Mouse (Mus musculus): ENCODE measurements at regions not wholly inside any gene's neighbourhood (a gene's known extent, or its start where the extent isn't known, plus 50 kb on each side); places are given as distances from the start of the nearest gene placed in this dataset.

GRCm38 (mm10) chr1:169347692-169348091 lies 183.6 kb downstream of the Nuf2 start:
- Histone ChIP-seq H3K36me3 (ENCODE audit: insufficient read depth, low read length) (no peaks in the 10 kb centered on the region), H3K9me3 (ENCODE audit: low read length) (no peaks in the 10 kb centered on the region), H3K4me3 (ENCODE audit: low read length) (no peak overlapping the region), H3K27ac (ENCODE audit: low read length) (peak overlapping the region; percentile 75), H3K27me3 (ENCODE audit: insufficient read depth, low read length) (no peaks in the 10 kb centered on the region), H3K4me1 (ENCODE audit: insufficient read depth, low read length) (peaks cover 4% of the 10 kb centered on the region; the same call in 1 of the 2 replicates), H3K9ac (replicated peaks; ENCODE audit: low read length) (no peak overlapping the region), H3K4me2 (replicated peaks; ENCODE audit: low read depth, low read length) (no peak overlapping the region)
- no peak; the same call in 1 of the 2 replicates for ATAC-seq (ENCODE audit: low FRiP score, low TSS enrichment)
- 40% methylated on average over 2 of the region's 2 CpGs for WGBS

- Histone ChIP-seq H3K27me3 (ENCODE audit: insufficient read depth, low read length) (no peaks in the 10 kb centered on the region), H3K4me1 (ENCODE audit: insufficient read depth, low read length) (peaks cover 4% of the 10 kb centered on the region; the same call in 1 of the 2 replicates), H3K4me3 (ENCODE audit: low read length) (no peak overlapping the region), H3K9me3 (ENCODE audit: low read length) (no peaks in the 10 kb centered on the region), H3K4me2 (replicated peaks; ENCODE audit: low read depth, low read length) (no peak overlapping the region), H3K36me3 (ENCODE audit: insufficient read depth, low read length) (no peaks in the 10 kb centered on the region), H3K27ac (ENCODE audit: low read length) (peak overlapping the region; percentile 75; the same call in 1 of the 2 replicates), H3K9ac (replicated peaks; ENCODE audit: low read length) (no peak overlapping the region)
- ATAC-seq (ENCODE audit: low FRiP score, low TSS enrichment): no peak; the same call in 1 of the 2 replicates
- 97% methylated on average over 1 of the region's 1 CpGs for WGBS
Measured at GRCm38 (mm10) chr1:169346876-169347275, 184.4 kb downstream of the Nuf2 start.

DNA sequence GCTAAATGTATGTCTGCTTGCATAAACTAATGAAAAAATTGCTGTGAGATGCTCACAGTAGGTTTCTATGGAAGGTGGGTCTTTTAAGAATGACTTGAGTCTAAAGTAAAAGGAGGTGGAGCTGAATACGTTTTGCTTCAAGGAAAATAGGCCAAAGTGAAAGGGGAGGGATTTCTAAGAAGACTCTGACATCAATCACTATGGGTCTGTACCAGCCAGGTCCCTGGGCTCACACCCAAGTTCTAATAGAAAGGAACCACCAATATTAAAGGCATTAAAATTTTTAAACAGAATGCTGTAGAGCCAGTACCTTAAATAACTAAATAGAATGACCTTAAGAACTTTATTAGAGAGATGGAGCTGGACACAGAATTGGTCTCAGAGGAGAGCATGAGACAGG lies 190.1 kb downstream of the Nuf2 start:
- Histone ChIP-seq H3K4me1 (ENCODE audit: insufficient read depth, low read length) (no peaks in the 10 kb centered on the region), H3K27me3 (ENCODE audit: insufficient read depth, low read length) (no peaks in the 10 kb centered on the region), H3K36me3 (ENCODE audit: insufficient read depth, low read length) (no peaks in the 10 kb centered on the region), H3K4me2 (replicated peaks; ENCODE audit: low read depth, low read length) (no peak overlapping the region), H3K4me3 (ENCODE audit: low read length) (no peak overlapping the region), H3K9me3 (ENCODE audit: low read length) (no peaks in the 10 kb centered on the region), H3K27ac (ENCODE audit: low read length) (no peak overlapping the region), H3K9ac (replicated peaks; ENCODE audit: low read length) (no peak overlapping the region)
- WGBS: 72% methylated on average over 1 of the region's 1 CpGs
- ATAC-seq (ENCODE audit: low FRiP score, low TSS enrichment): no peak

DNA sequence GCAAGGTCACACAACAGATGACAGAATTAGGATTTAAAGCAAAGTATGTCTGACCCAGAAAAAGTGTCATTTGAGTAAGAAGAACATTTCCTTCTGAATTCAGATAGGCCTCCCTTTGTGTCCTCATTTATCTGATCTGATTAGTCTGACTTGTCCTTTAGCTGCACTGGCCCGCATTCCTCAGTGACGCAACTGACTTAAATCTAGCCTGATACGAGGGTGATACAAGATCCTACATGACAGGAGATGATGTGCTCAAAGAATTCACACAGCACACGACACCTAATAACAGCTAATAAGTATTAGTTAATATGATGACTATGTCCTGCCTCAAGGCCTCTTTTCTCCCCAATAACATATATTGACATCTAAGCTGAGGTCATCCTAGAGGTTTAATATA lies 192.8 kb downstream of the Nuf2 start:
- no peaks in the 10 kb centered on the region for H3K4me1 ChIP-seq (ENCODE audit: insufficient read depth, low read length)
- no peaks in the 10 kb centered on the region for H3K36me3 ChIP-seq (ENCODE audit: insufficient read depth, low read length)
- no peak for ATAC-seq (ENCODE audit: low FRiP score, low TSS enrichment)
- H3K4me2 ChIP-seq (replicated peaks; ENCODE audit: low read depth, low read length): no peak overlapping the region
- no peaks in the 10 kb centered on the region for H3K9me3 ChIP-seq (ENCODE audit: low read length)
- 65% methylated on average over 4 of the region's 4 CpGs for WGBS
- no peak overlapping the region for H3K4me3 ChIP-seq (ENCODE audit: low read length)
- H3K27ac ChIP-seq (ENCODE audit: low read length): no peak overlapping the region
- no peak overlapping the region for H3K9ac ChIP-seq (replicated peaks; ENCODE audit: low read length)
- H3K27me3 ChIP-seq (ENCODE audit: insufficient read depth, low read length): no peaks in the 10 kb centered on the region

DNA sequence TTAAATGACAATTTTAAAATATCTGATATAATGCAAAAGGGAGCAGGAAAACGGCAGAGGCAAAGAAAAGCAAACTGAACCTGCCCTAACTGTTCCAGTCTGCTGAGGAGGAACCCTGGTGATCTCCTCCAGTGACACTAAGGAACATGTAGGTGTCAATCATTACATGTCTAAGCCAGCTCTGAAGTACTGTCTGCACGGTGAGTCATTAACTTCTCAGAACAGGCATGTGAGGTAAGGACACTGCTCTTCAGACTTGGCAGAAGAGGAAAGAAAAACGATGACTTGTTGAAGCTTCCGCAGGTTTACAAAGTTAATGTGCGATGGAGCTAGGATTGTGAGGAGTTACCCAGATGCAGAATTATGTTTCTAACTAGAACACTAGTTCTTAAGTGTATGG lies 199.1 kb downstream of the Nuf2 start:
- peak; percentile 86; the same call in 1 of the 2 replicates for ATAC-seq (ENCODE audit: low FRiP score, low TSS enrichment)
- Histone ChIP-seq H3K36me3 (ENCODE audit: insufficient read depth, low read length) (no peaks in the 10 kb centered on the region), H3K9me3 (ENCODE audit: low read length) (no peaks in the 10 kb centered on the region), H3K27me3 (ENCODE audit: insufficient read depth, low read length) (no peaks in the 10 kb centered on the region), H3K9ac (replicated peaks; ENCODE audit: low read length) (no peak overlapping the region), H3K4me2 (replicated peaks; ENCODE audit: low read depth, low read length) (no peak overlapping the region), H3K27ac (ENCODE audit: low read length) (no peak overlapping the region), H3K4me3 (ENCODE audit: low read length) (no peak overlapping the region), H3K4me1 (ENCODE audit: insufficient read depth, low read length) (no peaks in the 10 kb centered on the region)
- WGBS: 61% methylated on average over 5 of the region's 5 CpGs

- Histone ChIP-seq H3K27ac (ENCODE audit: low read length) (no peak overlapping the region), H3K36me3 (ENCODE audit: insufficient read depth, low read length) (no peaks in the 10 kb centered on the region), H3K9ac (replicated peaks; ENCODE audit: low read length) (no peak overlapping the region), H3K9me3 (ENCODE audit: low read length) (no peaks in the 10 kb centered on the region), H3K4me1 (ENCODE audit: insufficient read depth, low read length) (no peaks in the 10 kb centered on the region), H3K27me3 (ENCODE audit: insufficient read depth, low read length) (no peaks in the 10 kb centered on the region), H3K4me3 (ENCODE audit: low read length) (no peak overlapping the region), H3K4me2 (replicated peaks; ENCODE audit: low read depth, low read length) (no peak overlapping the region)
- no peak for ATAC-seq (ENCODE audit: low FRiP score, low TSS enrichment)
- 78% methylated on average over 8 of the region's 8 CpGs for WGBS
Measured at GRCm38 (mm10) chr1:169313241-169313640, 218.0 kb downstream of the Nuf2 start.

DNA sequence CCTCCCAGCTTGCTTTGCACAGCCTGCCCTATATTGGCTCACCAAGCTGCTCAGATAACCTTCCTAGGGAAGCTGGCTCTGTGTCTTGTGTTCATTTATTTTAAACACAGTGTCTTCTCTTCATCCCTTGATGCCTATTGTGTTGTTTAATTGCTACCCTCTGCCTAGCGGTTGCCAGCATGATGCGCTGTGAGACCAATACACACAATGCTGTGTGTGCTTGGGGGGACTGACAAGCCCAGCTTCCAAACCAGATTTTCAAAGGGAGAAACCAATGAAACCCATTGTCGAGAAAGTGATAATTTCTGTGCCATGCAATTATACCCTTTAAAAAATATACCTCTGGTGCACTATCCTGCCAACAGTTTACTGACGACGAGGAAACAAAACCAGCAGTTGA lies 247.8 kb downstream of the Nuf2 start:
- Histone ChIP-seq H3K9ac (replicated peaks; ENCODE audit: low read length) (no peak overlapping the region), H3K27ac (ENCODE audit: low read length) (no peak overlapping the region), H3K4me2 (replicated peaks; ENCODE audit: low read depth, low read length) (no peak overlapping the region), H3K4me3 (ENCODE audit: low read length) (no peak overlapping the region), H3K27me3 (ENCODE audit: insufficient read depth, low read length) (no peaks in the 10 kb centered on the region), H3K36me3 (ENCODE audit: insufficient read depth, low read length) (no peaks in the 10 kb centered on the region), H3K4me1 (ENCODE audit: insufficient read depth, low read length) (no peaks in the 10 kb centered on the region), H3K9me3 (ENCODE audit: low read length) (no peaks in the 10 kb centered on the region)
- ATAC-seq (ENCODE audit: low FRiP score, low TSS enrichment): no peak
- 98% methylated on average over 5 of the region's 5 CpGs for WGBS

GRCm38 (mm10) chr1:169270750-169271149 lies 260.5 kb downstream of the Nuf2 start:
- Histone ChIP-seq H3K4me3 (ENCODE audit: low read length) (no peak overlapping the region), H3K27me3 (ENCODE audit: insufficient read depth, low read length) (no peaks in the 10 kb centered on the region), H3K4me2 (replicated peaks; ENCODE audit: low read depth, low read length) (no peak overlapping the region), H3K27ac (ENCODE audit: low read length) (no peak overlapping the region), H3K36me3 (ENCODE audit: insufficient read depth, low read length) (no peaks in the 10 kb centered on the region), H3K9ac (replicated peaks; ENCODE audit: low read length) (no peak overlapping the region), H3K9me3 (ENCODE audit: low read length) (no peaks in the 10 kb centered on the region), H3K4me1 (ENCODE audit: insufficient read depth, low read length) (no peaks in the 10 kb centered on the region)
- no peak for ATAC-seq (ENCODE audit: low FRiP score, low TSS enrichment)
- 56% methylated on average over 4 of the region's 4 CpGs for WGBS

DNA sequence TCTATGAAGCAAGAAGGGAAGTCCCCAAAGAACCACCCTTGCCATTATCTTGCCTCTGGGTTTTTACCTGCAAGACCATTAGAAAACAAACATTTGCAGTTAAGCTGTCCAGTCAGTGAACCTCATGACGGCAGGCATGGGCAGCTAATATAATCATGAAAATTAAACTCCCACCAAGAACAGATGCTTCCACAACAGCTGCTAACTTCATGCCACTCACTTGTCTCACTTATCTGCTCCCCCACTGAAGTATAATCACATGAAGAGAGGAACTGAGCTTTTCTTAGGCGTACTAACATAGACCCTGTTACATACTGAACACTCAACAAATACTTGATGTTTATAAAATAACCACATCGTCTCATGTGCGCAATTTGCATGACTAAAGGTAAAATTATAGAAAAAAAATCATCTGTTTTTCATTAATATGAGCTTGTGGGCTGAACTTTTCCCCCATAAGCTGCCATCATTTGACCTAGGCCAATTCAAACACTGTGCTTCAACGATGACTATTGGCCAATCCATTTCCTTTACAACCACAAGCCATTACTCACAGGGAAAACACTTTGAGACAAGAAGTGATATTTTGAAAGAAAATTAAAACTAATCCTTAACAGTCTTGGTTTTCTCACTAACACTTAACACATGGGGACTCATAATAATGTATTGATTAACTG lies 267.1 kb downstream of the Nuf2 start:
- Histone ChIP-seq H3K4me2 (replicated peaks; ENCODE audit: low read depth, low read length) (no peak overlapping the region), H3K4me3 (ENCODE audit: low read length) (no peak overlapping the region), H3K36me3 (ENCODE audit: insufficient read depth, low read length) (no peaks in the 10 kb centered on the region), H3K27me3 (ENCODE audit: insufficient read depth, low read length) (no peaks in the 10 kb centered on the region), H3K9me3 (ENCODE audit: low read length) (no peaks in the 10 kb centered on the region), H3K27ac (ENCODE audit: low read length) (no peak overlapping the region), H3K9ac (replicated peaks; ENCODE audit: low read length) (no peak overlapping the region), H3K4me1 (ENCODE audit: insufficient read depth, low read length) (peaks cover 3% of the 10 kb centered on the region; the same call in 1 of the 2 replicates)
- no peak for ATAC-seq (ENCODE audit: low FRiP score, low TSS enrichment)
- WGBS: 73% methylated on average over 5 of the region's 5 CpGs

DNA sequence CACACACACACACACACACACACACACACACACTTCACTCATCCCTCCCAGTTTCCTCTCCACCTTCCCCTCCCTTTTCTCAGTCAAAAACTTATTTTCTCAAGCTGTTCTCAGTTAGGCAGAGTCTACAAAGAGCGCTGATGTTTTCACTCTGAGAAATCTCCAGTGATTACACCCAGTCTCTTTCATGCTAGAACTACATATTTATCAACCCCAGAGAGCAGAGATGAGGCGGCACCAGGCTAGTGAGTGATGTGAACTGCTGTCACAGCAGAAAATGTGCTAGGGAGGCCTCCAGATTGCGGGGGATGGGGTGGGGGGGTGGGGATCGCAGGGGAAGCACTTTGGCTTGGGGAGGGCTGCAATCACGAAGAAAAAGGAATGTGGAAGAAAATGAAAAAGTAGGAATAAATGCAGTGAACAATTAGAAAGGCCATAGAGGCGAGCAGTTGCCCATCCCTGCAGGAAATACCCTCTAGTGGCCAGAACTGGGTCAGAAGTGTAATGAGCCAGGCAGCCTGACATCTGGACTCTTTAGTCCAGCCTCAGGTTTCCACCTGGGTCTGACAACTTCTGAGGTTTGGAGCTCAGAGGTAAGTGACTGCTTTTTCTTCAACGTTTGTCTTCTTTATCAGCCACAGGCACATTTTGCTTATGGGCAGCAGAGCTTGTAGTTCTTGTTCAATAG lies 276.9 kb downstream of the Nuf2 start:
- Histone ChIP-seq H3K4me3 (ENCODE audit: low read length) (no peak overlapping the region), H3K4me1 (ENCODE audit: insufficient read depth, low read length) (peaks cover 4% of the 10 kb centered on the region; the same call in 1 of the 2 replicates), H3K36me3 (ENCODE audit: insufficient read depth, low read length) (no peaks in the 10 kb centered on the region), H3K9ac (replicated peaks; ENCODE audit: low read length) (no peak overlapping the region), H3K4me2 (replicated peaks; ENCODE audit: low read depth, low read length) (no peak overlapping the region), H3K27ac (ENCODE audit: low read length) (peak overlapping the region; percentile 56), H3K27me3 (ENCODE audit: insufficient read depth, low read length) (no peaks in the 10 kb centered on the region), H3K9me3 (ENCODE audit: low read length) (no peaks in the 10 kb centered on the region)
- 40% methylated on average over 7 of the region's 7 CpGs for WGBS
- 0 out of 2 replicates have a peak, but pooled peaks have one; percentile 35 for ATAC-seq (ENCODE audit: low FRiP score, low TSS enrichment)
